Mouse (Mus musculus) cerebral cortex, adult 2 months (tissue): ENCODE measurements around the gene 5730507C01Rik.

Experiments
- WGBS: fragments of 180-500 bp; shearing (Covaris S2); methylation state at CpG from one replicate; pipeline ENCODE4 v1.1.7; 2018; 5-methylcytosine and 5-hydroxymethylcytosine counted together

The 5730507C01Rik gene

GRCm38 (mm10) chr12:18514171-18514570 is at the start of gene 5730507C01Rik:
5730507C01Rik (plus strand) TSS chr12:18514510.
- 11% methylated on average over 36 of the region's 36 CpGs for WGBS

GRCm38 (mm10) chr12:18514616-18515015 is 306 bp downstream of the 5730507C01Rik start:
- WGBS, result 6% methylated on average over 52 of the region's 52 CpGs

GRCm38 (mm10) chr12:18515077-18515476 is 767 bp downstream of the 5730507C01Rik start:
- WGBS, result 36% methylated on average over 17 of the region's 17 CpGs
